Mouse (Mus musculus) midbrain, embryonic 11.5 days (tissue): ENCODE measurements at regions not wholly inside any gene's neighbourhood (a gene's known extent, or its start where the extent isn't known, plus 50 kb on each side); places are given as distances from the start of the nearest gene placed in this dataset.

Experiments
- ATAC-seq: fragments of 200-750 bp; cut with Nextera tagmentation; 2 replicates; pipeline ENCODE4 v1.8.0; 2017; ENCODE audit warnings: moderate TSS enrichment, moderate library complexity; ENCODE audit not compliant: low FRiP score
- DNase-seq: peaks from one replicate; pipeline ENCODE4 v3.0.0; 2015; ENCODE audit warnings: low spot score; ENCODE audit errors: missing footprints
- H3K27ac ChIP-seq: fragments of 300-500 bp; sonication (generic); 2 replicates; pipeline ENCODE4 v1.5.1; 2014; ENCODE audit warnings: low read depth, low read length
- H3K27me3 ChIP-seq: fragments of 300-500 bp; sonication (generic); 2 replicates; pipeline ENCODE4 v1.6.1; 2014; ENCODE audit warnings: mild to moderate bottlenecking, low read length, moderate library complexity, mixed read lengths; ENCODE audit not compliant: control insufficient read depth, insufficient read depth
- H3K36me3 ChIP-seq: fragments of 300-500 bp; sonication (generic); 2 replicates; pipeline ENCODE4 v1.6.1; 2014; ENCODE audit warnings: mild to moderate bottlenecking, low read length, moderate library complexity, mixed read lengths; ENCODE audit not compliant: control insufficient read depth, insufficient read depth
- H3K4me1 ChIP-seq: fragments of 300-500 bp; sonication (generic); 2 replicates; pipeline ENCODE4 v1.6.1; 2014; ENCODE audit warnings: low read length; ENCODE audit not compliant: control insufficient read depth, insufficient read depth
- H3K4me2 ChIP-seq: fragments of 300-500 bp; sonication (generic); 2 replicates; pipeline ENCODE4 v1.6.1; 2014; ENCODE audit warnings: mild to moderate bottlenecking, moderate library complexity
- H3K4me3 ChIP-seq: fragments of 300-500 bp; sonication (generic); 2 replicates; pipeline ENCODE4 v1.5.1; 2014; ENCODE audit warnings: low read depth, low read length
- H3K9ac ChIP-seq: fragments of 300-500 bp; sonication (generic); 2 replicates; pipeline ENCODE4 v1.6.1; 2014; ENCODE audit warnings: low read length
- H3K9me3 ChIP-seq: fragments of 300-500 bp; sonication (generic); 2 replicates; pipeline ENCODE4 v1.6.1; 2016; ENCODE audit warnings: low read length; ENCODE audit not compliant: control insufficient read depth
- WGBS: fragments of 180-500 bp; shearing (Covaris S2); extraction: QIAGEN DNeasy Blood & Tissue Kit; methylation state at CpG from one replicate; pipeline ENCODE4 v1.1.7; 2014; 5-methylcytosine and 5-hydroxymethylcytosine counted together

- Histone ChIP-seq H3K4me1 (no peaks in the 10 kb centered on the region), H3K9ac (no peak overlapping the region), H3K9me3 (no peaks in the 10 kb centered on the region), H3K4me3 (no peak overlapping the region), H3K27me3 (no peaks in the 10 kb centered on the region), H3K4me2 (no peak overlapping the region), H3K36me3 (no peaks in the 10 kb centered on the region), H3K27ac (no peak overlapping the region)
- no peak for ATAC-seq
- no peak for DNase-seq
- 71% methylated on average over 3 of the region's 3 CpGs for WGBS
Observed at GRCm38 (mm10) chr17:51546999-51547398, 286.1 kb downstream of the Satb1 start.

- no peak overlapping the region for H3K9ac ChIP-seq
- no peak overlapping the region for H3K27ac ChIP-seq
- H3K9me3 ChIP-seq: no peaks in the 10 kb centered on the region
- H3K4me3 ChIP-seq: no peak overlapping the region
- 83% methylated on average over 2 of the region's 2 CpGs for WGBS
- H3K4me2 ChIP-seq: no peak overlapping the region
- no peaks in the 10 kb centered on the region for H3K36me3 ChIP-seq
- DNase-seq (no peak), ATAC-seq (no peak)
- H3K4me1 ChIP-seq: no peaks in the 10 kb centered on the region
- H3K27me3 ChIP-seq: no peaks in the 10 kb centered on the region
Observed at GRCm38 (mm10) chr17:51542544-51542943, 290.5 kb downstream of the Satb1 start.

DNA sequence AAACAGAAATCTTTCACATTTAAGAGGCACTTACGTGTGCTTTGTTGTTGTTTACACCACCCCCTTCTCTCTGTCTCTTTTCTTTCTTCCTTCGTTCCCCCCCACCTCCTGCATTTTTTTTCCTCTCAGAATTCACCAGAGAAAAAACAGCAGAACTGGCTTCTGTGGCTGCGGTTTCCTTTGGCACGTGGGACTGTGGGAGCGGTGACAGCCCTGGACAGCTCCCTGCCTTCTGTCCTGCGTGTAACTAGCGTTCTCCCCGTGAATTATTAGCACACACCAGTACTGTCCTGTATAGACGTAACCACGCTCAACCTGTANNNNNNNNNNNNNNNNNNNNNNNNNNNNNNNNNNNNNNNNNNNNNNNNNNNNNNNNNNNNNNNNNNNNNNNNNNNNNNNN is 298.4 kb downstream of the Satb1 start:
- peak; percentile 85 for DNase-seq

DNA sequence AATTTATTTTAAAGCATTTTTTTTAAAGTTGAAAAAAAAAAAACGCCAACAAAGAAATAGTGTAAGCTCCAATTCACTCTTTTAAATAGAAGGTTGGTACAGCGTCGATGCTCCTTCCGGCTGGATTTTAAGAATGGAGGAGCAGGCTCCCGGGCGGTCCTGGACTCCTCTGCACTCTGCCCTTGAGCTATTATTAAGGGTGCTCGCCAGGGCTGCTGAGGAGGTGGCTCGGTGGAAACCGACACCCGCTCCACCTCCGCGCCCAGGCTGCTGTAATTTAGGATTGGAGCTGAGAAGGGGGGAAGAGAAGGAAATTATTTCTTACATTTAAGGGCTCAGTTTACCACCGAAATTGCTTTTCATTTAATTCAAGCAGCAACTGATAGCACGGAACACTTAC is 298.8 kb downstream of the Satb1 start:
- DNase-seq (peak; percentile 85), ATAC-seq (peak; percentile 74)
- Histone ChIP-seq H3K4me1 (no peaks in the 10 kb centered on the region; the same call in 1 of the 2 replicates), H3K4me3 (no peak overlapping the region), H3K27ac (no peak overlapping the region), H3K9me3 (no peaks in the 10 kb centered on the region), H3K27me3 (no peaks in the 10 kb centered on the region), H3K9ac (no peak overlapping the region), H3K4me2 (peak overlapping the region; percentile 23; the same call in 1 of the 2 replicates), H3K36me3 (no peaks in the 10 kb centered on the region)
- WGBS: 36% methylated on average over 14 of the region's 14 CpGs

More for the DNA sequence above, 298.4 kb downstream of the Satb1 start:
- H3K9me3 ChIP-seq: no peaks in the 10 kb centered on the region
- no peaks in the 10 kb centered on the region for H3K36me3 ChIP-seq
- 60% methylated on average over 10 of the region's 10 CpGs for WGBS
- H3K27ac ChIP-seq: no peak overlapping the region
- H3K4me2 ChIP-seq: peak overlapping the region; percentile 23; the same call in 1 of the 2 replicates
- H3K9ac ChIP-seq: no peak overlapping the region
- H3K4me3 ChIP-seq: no peak overlapping the region
- peak; percentile 67 for ATAC-seq
- no peaks in the 10 kb centered on the region; the same call in 1 of the 2 replicates for H3K4me1 ChIP-seq
- no peaks in the 10 kb centered on the region for H3K27me3 ChIP-seq

GRCm38 (mm10) chr17:51528161-51528560 is 304.9 kb downstream of the Satb1 start:
- Histone ChIP-seq H3K27me3 (no peaks in the 10 kb centered on the region), H3K4me3 (no peak overlapping the region), H3K36me3 (no peaks in the 10 kb centered on the region), H3K9me3 (no peaks in the 10 kb centered on the region), H3K4me1 (no peaks in the 10 kb centered on the region), H3K27ac (no peak overlapping the region), H3K4me2 (no peak overlapping the region), H3K9ac (no peak overlapping the region)
- 81% methylated on average over 3 of the region's 3 CpGs for WGBS
- no peak for ATAC-seq
- DNase-seq: no peak

GRCm38 (mm10) chr17:51526881-51527280 is 306.2 kb downstream of the Satb1 start:
- H3K36me3 ChIP-seq: no peaks in the 10 kb centered on the region
- no peak for DNase-seq
- ATAC-seq: no peak
- no peak overlapping the region for H3K4me3 ChIP-seq
- H3K27ac ChIP-seq: no peak overlapping the region
- no peaks in the 10 kb centered on the region for H3K9me3 ChIP-seq
- no peaks in the 10 kb centered on the region for H3K27me3 ChIP-seq
- no peaks in the 10 kb centered on the region for H3K4me1 ChIP-seq
- H3K4me2 ChIP-seq: no peak overlapping the region
- 82% methylated on average over 7 of the region's 7 CpGs for WGBS
- H3K9ac ChIP-seq: no peak overlapping the region

- no peak for DNase-seq
- Histone ChIP-seq H3K36me3 (no peaks in the 10 kb centered on the region), H3K4me3 (no peak overlapping the region), H3K9ac (0 out of 2 replicates have a peak overlapping the region, but pooled peaks have one; percentile 5), H3K4me2 (no peak overlapping the region), H3K4me1 (no peaks in the 10 kb centered on the region), H3K27ac (no peak overlapping the region), H3K9me3 (no peaks in the 10 kb centered on the region), H3K27me3 (no peaks in the 10 kb centered on the region)
- 24% methylated on average over 5 of the region's 5 CpGs for WGBS
- ATAC-seq: no peak
Observed at GRCm38 (mm10) chr17:51526464-51526863, 306.6 kb downstream of the Satb1 start.

DNA sequence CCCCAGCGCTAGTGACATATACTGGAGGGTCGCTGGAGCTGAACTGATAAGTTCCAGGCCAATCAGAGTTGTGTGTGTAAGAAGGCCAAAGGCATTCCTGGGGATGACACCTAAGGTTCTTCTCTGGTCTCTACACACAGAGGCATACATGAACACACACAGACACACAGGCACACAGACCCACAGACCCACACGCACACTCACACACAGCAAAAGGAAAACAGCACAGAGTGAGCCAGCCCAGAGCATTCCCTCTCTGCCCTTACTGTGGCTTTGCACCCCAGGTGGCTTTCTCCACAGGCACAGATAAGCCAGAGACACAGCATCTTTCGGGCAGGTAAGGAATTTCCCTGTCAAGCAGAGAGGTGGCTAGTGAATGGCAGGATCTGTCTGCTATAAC is 307.1 kb downstream of the Satb1 start:
- no peak overlapping the region for H3K4me3 ChIP-seq
- no peaks in the 10 kb centered on the region for H3K4me1 ChIP-seq
- no peak for DNase-seq
- no peak overlapping the region for H3K27ac ChIP-seq
- no peak overlapping the region for H3K9ac ChIP-seq
- 45% methylated on average over 4 of the region's 4 CpGs for WGBS
- H3K9me3 ChIP-seq: no peaks in the 10 kb centered on the region
- no peaks in the 10 kb centered on the region for H3K27me3 ChIP-seq
- H3K4me2 ChIP-seq: no peak overlapping the region
- no peak for ATAC-seq
- no peaks in the 10 kb centered on the region for H3K36me3 ChIP-seq

- DNase-seq: no peak
Observed at GRCm38 (mm10) chr17:51525219-51525618, 307.9 kb downstream of the Satb1 start.

GRCm38 (mm10) chr17:51511917-51512316 is 321.2 kb downstream of the Satb1 start:
- Histone ChIP-seq H3K4me1 (no peaks in the 10 kb centered on the region), H3K4me3 (no peak overlapping the region), H3K27me3 (no peaks in the 10 kb centered on the region), H3K27ac (no peak overlapping the region), H3K36me3 (no peaks in the 10 kb centered on the region), H3K9me3 (no peaks in the 10 kb centered on the region), H3K4me2 (no peak overlapping the region), H3K9ac (no peak overlapping the region)
- no peak for ATAC-seq
- WGBS: 69% methylated on average over 2 of the region's 2 CpGs
- DNase-seq: no peak

More at GRCm38 (mm10) chr17:51525219-51525618, 307.9 kb downstream of the Satb1 start:
- no peak overlapping the region for H3K4me2 ChIP-seq
- H3K36me3 ChIP-seq: no peaks in the 10 kb centered on the region
- 69% methylated on average over 2 of the region's 2 CpGs for WGBS
- H3K9me3 ChIP-seq: no peaks in the 10 kb centered on the region
- H3K27me3 ChIP-seq: no peaks in the 10 kb centered on the region
- H3K4me3 ChIP-seq: no peak overlapping the region
- no peak for ATAC-seq
- no peak overlapping the region for H3K9ac ChIP-seq
- no peak overlapping the region for H3K27ac ChIP-seq
- no peaks in the 10 kb centered on the region for H3K4me1 ChIP-seq
